Mouse (Mus musculus): ENCODE data around the gene Cabin1.

Cabin1 gene

DNA sequence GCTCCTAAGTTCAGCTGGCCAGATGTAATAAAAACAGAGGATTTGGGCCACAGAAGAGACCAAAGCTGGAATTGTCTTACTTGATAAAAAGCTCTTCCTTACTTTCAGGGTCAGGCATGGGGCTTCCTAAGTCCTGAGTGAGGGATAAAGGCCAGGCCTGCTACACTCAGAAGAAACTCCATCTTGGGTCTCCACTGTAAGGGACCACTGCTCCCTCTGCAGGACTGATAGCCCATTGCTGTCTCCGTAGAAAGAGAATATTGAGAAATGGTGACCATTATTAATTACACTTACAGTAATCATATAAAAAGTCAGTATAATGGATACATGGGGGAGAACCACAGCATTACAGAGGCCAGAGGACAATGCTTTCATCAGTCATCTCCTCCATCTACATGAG is 60.6 kb downstream of the Cabin1 start:
- DNase-seq (ENCODE audit: low read depth, low spot score), result no peak

DNA sequence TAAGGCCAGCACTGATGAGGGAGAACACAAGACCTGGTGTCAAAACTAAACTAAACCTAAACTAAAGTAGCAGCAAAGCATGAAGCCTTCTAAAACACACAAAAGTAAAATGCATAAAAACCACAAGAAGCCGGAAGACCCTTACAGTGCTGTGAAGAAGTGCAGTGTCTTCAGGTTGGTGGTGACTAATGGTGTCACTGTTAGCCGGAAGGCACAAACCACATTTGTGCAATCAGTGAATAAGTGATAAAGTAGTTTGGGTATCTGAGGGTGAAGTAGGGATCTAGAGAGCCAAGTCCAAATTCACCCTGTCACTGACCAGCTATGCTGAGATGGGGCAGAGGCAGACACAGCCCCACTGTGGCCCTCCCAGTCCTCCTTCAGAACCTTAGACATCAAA is 61.6 kb downstream of the Cabin1 start:
- no peak for DNase-seq (ENCODE audit: low read depth, low spot score)

DNA sequence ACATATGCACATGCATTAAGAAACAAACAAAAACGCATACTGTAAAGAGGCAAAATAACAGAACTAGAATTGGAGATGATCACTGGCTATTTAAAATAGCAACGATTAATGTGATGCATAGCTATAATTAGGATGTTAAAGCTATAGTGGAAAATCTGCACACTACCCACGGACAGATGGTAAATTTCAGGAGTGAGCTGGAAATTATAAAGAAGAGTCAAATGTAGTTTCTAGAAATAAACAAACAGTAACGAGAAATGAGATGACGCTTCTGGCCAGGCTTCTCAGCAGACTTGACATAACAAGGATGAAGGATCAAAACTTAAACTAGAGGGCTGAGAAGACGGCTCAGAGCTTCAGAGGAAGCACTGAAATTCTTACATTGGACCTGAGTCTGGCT is 62.9 kb downstream of the Cabin1 start:
- DNase-seq (ENCODE audit: low read depth, low spot score), result no peak

DNA sequence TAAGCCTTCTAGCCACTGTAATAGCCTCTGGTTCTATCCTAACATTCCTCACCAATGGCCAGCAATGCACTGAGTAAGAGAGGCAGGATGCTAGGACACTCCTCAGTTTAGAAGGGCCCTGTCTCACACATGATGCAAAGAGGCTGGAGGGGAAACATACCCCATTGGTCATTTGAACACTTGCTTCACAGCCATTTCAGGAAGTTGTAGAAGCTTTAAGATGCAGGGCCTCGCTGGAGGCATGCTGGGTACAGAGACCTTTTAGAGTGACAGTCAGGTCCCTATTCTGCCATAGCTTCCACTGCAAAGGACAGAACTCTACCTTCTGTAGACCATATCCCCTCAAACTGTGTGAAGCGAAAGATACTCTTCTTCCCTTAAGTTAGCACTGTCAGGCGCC is 66.4 kb downstream of the Cabin1 start:
- no peak for DNase-seq (ENCODE audit: low read depth, low spot score)

DNA sequence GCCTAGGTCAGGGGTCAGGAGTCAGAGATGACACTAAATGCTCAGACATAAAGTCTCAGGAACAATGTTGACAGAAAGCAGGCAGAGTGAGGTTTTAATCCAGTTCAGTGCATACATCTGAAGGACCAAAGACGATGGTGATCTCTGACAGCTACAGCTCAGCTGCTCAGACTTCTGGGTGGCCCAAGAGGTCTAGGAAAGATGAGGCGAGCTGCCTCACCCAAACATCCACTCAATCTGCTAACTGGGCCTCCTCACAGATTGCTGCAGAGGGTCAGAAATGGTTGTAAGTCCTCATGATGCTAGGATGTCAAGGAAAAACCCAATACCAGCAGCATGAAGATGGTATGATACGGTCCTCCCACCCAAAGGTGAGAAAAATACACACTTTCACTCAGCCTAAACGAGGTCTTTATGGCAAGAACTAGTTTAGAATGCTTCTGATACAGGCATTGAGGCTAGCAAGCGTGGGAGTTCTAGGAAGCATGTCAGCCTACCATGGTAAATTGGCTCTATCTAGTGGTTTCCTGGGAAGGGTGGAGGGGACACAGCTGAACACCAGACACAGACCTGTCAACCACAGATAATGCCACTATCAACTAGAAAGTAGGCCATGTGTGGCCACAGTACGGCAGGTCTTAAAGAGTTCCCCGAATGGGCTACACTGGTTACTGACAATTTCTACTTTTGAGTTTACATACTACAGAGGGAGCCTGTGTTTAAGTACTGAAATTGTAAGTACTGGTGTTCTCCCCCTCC is 67.4 kb downstream of the Cabin1 start:
- DNase-seq (ENCODE audit: low read depth, low spot score), result no peak

DNA sequence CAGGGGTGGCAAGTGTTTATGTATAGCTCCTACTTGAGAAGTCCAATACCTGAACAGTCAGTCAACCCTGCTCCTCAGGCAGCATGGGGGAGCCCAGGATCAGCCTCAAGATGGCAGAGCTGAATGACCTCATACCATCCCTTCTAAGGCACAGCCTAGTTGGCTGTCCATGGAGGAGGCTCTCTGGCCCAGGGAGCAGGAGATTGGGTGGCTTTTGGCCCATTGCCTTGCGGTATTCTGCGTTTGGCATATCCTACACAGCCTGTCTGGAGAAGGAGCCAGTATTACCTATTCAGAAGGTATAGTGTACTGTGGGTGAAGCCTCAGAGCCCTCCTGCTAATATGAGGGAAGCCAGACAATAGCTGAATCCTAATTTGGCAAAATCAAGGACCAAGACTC is 68.6 kb downstream of the Cabin1 start:
- no peak for DNase-seq (ENCODE audit: low read depth, low spot score)

DNA sequence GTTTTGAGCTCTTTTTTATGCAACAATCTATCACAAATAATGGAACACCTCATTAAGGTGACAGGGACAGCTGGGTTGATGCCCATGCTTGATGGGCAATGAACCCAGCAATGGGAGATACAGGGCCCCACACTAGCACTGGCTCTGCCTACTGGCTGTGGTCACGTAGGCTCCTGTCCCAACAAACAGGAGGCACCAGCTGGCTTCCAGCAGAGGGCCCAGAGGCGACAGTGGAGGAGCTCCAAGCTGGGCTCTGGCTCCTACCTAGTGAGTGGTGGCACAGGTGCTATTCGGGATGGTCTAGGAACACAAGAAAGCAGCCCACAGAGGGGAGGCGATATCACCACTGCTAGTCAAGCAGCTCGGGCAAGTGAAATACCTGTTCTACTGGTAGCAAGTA is 69.1 kb downstream of the Cabin1 start:
- no peak for DNase-seq (ENCODE audit: low read depth, low spot score)

DNA sequence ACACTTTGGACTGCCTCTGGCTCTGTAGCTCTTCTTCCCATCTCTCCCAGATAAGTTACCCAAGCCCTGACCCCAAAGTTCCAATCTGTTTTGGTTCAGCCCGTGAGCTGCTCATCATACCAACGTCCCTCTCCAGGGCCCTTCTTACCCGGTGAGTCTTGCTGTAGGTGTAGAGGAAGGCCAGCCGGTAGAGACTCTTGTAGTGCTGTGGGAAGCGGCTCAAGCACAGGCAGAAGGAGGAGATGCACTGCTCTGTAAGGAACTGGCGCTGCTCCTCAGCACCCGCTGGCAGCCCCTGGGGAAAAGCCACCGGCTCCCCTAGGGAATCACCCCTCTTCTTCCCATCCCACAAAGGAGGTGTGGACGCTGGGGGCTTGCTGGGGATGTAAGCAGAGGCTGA is 69.6 kb downstream of the Cabin1 start:
- DNase-seq (ENCODE audit: low read depth, low spot score), result no peak

DNA sequence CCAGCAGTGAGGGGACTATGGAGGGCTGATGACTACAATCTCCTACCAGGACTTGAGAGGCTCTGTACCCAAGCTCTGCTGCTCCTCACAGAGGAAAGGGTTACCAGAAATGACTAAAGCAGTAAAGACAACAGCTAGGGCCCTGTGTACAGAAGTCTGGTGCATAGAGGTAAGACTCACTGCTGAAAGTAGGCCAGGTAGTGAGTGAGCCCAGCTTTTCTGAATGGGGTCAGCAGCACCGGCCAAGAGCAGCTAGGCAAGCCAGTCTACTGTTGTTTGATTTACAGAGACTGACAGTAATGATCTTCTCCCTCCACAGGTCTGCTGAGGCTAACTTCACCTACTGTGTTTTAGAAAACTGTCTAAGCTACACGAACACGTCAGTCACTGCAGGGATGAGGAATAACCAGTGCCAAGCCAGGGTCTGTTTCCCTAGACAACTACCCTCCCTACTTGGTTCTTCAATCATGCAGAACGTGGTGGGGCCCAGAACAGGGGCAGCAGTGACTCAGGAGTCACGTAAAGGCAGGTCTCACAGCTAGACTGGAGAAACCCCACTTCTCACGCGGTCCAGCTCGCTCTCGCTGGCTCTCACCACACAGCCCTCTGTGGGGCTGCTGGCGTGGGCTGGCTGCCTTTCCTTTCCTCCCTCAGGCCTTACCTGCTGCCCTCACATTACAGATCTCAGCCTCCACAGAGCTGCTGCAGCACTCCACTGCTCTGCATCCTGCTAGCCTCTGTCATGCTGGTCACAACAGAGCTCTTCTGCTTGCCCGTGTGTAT is 70.5 kb downstream of the Cabin1 start:
- no peak for DNase-seq (ENCODE audit: low read depth, low spot score)

DNA sequence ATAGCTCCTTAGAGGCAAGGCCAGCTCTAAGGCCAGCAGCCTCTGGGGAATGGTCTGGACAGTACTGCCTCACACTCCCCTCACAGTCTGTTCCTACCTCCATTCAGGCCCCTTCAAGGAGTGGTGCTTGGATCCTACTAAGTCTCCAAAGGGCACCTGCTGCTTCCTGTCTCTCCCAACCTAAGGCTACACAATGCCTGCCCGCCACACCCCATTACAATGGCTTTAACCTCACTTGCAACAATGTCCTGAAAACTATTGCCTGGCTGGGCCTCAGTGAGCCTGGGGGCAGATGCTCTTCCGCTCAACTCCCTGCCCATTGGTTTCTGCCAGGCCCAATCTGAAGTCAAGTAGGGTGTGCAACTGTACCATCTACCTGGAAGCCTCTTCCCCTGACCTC is 75.5 kb downstream of the Cabin1 start:
- no peak for DNase-seq (ENCODE audit: low read depth, low spot score)

DNA sequence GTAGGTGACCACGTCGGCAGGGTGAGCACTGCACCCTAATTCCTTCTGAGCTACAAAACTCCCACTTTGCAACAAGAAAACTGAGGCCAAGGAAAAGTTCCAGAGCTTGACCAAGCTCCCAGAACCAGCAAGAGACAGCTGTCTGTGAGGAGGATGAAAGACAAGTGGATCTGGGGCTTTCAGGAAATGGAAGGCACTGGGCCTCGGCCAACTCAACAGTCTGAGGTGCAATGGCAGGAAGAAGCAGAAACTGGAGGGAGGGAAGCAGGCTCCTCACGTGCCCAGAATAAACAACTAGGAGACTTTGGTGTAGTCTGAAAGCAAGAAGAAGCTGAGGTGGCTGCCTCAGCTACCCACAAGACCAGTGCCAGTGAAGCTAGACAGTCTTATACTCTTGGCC is 77.4 kb downstream of the Cabin1 start:
- no peak for DNase-seq (ENCODE audit: low read depth, low spot score)

DNA sequence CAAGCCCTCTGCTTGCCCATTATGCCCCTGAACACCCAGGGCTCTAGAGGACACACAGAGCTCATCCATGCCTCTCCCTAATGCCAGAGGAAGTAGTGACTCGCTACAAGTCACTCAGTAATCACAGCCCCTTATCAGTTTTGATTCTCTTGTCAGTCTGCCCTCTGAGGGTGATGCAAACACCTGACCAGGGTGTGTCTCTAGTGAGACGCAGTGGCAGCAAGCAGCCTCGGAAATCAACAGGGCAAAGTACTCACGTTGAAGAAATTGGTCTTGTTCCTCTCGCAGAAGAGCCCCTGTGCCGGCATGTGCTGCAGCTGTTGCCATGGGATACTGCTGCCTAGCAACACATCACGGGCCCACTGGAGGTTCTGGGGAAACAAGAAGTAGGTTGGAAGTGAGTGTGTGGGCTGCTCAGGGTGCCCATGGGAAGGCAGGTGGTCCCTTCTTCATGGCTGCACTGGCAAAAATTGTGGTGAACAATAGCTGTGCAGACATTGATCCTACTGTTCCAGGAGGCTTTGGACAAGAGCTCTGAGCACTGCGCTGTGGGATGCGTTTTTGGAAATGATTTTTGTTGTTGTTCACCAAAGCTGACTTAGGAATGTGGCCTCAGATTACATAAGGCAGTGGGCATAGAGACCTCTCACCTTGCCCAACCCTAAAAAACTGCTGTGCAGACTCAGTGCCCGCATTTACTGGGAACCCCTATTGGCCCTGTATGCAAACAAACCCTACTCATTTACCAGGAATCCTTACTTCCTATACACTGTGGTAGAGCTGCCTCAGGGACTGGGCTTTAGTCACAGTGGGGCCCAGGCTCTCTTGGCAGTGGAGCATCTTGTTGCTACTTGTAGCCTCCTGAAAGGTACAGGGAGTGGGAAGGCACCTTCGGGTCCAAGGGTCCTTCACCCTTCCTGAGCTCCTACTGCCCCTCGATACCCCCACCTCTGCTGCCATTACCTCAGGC is 79.8 kb downstream of the Cabin1 start:
- peak; percentile 47 for DNase-seq (ENCODE audit: low read depth, low spot score)

DNA sequence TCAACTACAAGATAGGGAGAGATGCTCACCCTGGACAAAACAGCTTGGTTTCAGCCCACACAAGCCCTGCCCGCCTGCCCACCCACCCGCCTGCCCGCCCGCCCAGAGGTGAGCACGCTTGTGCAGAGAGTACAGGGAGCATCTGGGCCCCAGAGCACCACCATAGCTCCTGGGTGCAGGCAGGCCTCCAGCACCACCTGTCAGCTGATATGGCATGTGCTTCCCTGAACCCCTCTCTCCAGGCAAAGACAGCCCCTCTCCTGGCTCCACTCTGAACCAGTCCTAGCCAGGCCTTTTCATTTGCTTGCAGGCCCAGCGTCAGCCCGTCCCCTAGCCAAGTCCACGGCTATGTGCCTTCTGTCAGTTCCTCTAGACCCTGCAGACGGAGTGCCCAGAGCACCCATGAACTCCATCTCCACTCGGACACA is 83.6 kb downstream of the Cabin1 start:
- DNase-seq (ENCODE audit: low read depth, low spot score), result no peak

DNA sequence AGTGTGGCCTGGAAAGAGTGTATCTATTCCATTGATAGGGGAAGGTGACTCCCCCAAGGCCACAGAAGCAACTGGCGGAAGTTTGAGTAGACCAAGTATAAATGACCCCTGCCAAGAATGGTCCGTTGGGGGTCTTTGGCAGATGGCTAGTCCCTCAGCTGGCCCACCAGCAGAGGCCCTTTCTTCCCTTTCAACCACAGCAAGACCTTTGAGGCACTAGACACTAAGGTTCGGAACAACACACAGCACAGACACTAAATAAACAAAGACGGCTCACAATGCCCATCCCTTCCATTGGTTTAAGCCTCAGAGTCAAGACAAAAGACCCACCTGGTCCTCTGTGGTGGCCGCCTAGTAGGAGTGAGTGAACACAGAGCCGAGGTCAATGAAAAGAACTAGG is 84.9 kb downstream of the Cabin1 start:
- no peak for DNase-seq (ENCODE audit: low read depth, low spot score)

DNA sequence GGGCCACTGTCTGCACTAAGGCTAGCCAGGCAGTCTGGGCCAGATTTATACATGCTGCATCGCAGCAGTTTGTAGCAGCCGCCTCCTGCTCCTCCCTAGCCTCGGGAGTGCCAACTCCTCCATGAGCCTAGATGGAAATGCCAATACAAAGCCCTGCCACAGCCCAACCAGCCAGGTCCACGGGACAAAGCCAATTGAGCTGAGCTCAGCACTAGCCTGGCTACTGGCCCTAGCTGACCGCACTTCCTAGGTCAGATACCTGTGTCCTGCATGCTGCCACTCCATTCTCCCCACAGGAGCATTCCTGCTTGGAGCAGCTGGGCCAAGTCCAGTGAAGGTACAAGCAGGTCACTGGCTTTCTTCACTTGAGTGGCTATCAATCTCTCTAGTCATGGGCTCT is 86.2 kb downstream of the Cabin1 start:
- no peak for DNase-seq (ENCODE audit: low read depth, low spot score)

DNA sequence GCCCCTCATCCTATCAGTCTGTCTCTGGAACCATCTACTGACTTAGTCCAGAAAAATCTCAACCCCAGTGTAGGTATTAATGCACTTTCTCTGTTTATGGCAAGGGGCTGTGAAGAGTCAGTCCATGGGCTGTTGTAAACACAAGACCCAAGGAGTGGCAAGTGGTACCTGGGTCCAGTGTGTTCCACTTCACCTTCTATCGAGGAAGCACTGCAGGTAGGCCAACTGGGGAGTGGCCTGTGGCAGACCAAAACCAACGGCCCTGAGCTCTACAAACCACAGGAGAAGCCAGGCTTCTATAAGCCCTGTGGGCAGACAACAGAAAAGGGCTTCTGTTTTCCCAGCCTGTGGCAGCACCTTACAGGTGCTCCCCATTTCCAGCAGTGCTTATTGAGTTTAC is 86.6 kb downstream of the Cabin1 start:
- DNase-seq (ENCODE audit: low read depth, low spot score), result no peak

DNA sequence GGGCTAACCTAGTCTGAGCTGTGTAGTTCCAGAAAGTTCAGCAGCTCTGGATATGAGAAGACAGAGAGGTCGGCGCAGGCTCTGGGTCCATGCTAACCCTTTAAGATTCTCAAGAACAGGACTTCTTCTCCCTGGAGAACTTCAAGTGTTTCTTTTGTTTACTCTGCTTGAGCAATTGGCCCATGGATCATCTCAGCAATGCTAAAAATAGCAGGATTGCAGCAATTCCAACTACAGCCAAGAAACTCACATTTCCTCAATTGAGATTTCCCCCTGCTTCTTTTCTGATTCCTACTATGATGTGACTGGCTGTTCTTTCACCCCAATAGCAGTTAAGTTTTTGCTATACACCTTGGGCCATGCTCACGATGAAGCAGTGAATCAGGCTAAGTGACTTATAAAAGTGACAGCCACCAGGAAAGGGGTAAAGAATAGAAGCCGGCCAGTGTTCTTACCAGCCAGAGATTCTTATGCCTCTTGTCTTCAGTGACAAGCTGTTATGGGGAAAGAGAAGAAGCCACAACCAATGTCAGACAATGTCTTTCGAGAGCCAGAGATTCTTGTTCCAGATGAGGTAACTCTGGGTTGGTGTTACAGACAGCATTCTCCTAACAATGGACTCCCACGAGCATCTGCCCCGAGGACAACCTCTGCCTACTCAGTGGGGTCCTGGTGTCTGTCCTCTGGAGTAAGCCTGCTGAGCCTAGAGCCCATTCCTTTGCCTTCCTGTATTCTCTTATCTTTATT is 87.1 kb downstream of the Cabin1 start:
- DNase-seq (ENCODE audit: low read depth, low spot score), result no peak

DNA sequence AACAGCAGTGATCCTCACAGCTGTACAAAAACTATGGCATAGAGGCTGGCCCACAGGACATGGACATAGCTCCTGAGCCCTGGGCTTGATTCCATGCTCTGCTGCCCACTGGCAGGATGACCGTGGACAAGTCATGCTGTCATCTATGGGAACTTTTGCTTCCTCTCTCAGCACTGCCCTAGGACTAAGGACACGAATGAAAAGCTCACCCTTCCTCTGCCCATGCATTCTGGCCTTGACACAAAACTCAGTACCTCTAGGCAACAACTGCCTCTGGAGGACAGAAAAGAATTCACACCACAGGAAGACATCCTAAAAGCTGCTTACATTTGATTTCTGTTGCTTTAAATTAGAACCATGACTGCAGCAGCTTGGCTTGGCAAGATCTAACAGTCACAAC is 87.9 kb downstream of the Cabin1 start:
- DNase-seq (ENCODE audit: low read depth, low spot score), result no peak

DNA sequence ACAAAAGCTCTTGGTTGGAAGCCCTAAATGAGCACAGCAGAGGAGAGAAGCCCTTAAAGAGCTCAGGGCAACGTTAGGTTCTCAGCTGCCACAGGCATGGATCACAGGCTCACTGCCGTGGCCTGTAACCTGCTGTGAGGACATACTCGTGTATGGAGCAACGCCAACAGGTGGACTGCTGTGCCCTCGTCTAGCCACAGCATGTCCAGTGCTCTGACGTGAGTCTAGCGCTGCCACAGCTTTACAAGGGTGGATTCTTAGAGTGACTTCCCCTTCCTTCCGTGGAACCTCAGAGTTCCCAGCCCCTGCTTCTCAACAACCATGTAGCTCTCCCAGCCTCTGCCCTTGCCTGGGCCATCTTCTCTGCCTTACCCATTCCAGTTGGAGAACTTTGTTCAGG is 88.5 kb downstream of the Cabin1 start:
- no peak for DNase-seq (ENCODE audit: low read depth, low spot score)

DNA sequence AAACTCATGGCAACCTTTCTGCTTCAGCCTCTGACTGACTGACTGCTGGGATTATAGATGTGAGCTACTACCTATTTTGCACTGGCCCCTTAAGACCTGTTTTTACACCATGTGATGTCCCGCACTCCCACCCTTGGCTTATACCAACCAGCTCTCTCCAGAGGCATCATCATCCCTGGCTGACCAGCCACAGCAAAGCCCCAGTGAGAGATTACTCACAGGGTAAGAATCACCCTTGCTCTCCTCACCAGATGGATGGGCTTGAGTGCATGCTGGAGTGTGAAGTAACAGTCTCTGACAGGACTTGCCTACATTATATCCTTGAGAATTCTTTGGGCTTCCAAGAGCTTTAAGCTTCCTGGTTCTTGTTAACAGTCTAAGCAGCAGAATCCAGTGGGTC is 94.2 kb downstream of the Cabin1 start:
- no peak for DNase-seq (ENCODE audit: low read depth, low spot score)

DNA sequence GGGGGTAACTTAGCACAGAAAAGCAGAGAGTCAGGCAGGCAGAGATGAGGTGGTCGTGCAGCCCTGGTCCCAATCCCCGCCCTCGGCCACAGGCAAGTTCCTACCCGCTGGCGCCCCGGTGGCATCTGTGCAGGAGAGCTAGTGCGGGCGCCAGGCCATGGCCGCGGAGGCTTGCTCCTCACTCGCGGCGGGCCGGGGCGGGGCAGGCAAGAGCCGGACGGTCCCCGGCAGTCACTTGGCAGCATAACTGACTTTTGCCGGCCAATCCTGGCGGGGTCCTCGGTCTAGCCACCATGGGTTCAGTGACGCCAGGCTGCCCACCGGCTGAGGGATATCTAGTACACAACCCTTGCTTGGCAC is 96.2 kb downstream of the Cabin1 start:
- DNase-seq (ENCODE audit: low read depth, low spot score), result no peak
